Mouse (Mus musculus) neutrophil, adult 5-6 weeks (primary cell): ENCODE data around the gene Apbb2. TPM values are rescaled to one million over a fixed set of nuclear protein-coding genes. Genes with fewer than 3 reads are reported as not detected.
A peak's percentile ranks its signal among the peaks of the same experiment; 100 is the strongest.

Experiments
- ATAC-seq: fragments of 151-379, 151-347 bp; 2 replicates; pipeline ENCODE4 v1.8.0; 2017; ENCODE audit warnings: mild to moderate bottlenecking, moderate TSS enrichment; ENCODE audit not compliant: insufficient number of reproducible peaks, poor library complexity, low FRiP score, severe bottlenecking; ENCODE audit errors: extremely low read depth
- total RNA-seq: library from RNA; stranded (forward); fragments of 200-1000 nt; gene quantifications from 2 replicates; pipeline ENCODE4 v1.2.3, GENCODE M21; 2017

Gene Apbb2
- total RNA-seq: 0.35 and 2.1 TPM in 2 replicates

GRCm38 (mm10) chr5:66618597-66618996 lies at the start of gene Apbb2:
Apbb2 (minus strand) TSS chr5:66618784.
- ATAC-seq: peak; percentile 48; the same call in 1 of the 2 replicates

DNA sequence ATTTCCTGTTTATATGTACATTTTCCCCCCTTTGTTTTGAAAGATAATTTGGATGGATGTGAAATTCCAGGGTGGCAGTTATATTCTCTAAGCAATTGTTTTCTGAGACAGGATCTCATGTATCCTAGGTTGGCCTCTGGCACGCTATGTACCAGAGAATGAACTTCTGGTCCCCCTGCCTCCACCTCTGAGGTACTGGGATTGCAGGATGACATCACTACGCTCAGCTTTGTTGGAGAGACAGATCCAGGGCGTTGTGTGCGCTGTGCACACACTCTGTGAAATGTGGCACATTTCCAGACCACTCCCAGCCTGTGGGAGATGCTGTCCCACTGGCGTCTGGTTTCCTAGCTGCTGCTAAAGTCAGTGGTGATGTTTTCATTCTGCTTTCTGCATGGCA lies 35.6 kb upstream of the Apbb2 start:
- no peak for ATAC-seq

DNA sequence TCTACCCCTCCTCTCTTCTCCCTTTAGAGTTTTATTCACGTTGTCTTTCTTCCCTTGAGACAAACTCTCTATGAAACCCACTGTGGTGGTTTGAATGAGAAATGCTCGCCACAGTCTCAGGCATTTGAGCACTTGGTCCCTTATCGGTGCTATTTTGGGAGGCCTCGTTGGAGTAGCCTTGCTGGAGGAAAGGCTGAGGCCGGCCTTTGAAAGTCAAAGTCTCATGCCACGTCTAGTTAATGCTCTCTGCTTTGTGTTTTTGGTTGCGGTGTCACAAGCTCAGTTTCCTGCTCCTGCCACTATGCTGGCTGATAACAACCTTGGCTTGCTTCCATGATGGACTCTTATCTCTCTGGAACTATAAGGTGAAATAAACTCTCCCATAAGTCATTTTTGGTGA lies 28.9 kb upstream of the Apbb2 start:
- no peak for ATAC-seq

DNA sequence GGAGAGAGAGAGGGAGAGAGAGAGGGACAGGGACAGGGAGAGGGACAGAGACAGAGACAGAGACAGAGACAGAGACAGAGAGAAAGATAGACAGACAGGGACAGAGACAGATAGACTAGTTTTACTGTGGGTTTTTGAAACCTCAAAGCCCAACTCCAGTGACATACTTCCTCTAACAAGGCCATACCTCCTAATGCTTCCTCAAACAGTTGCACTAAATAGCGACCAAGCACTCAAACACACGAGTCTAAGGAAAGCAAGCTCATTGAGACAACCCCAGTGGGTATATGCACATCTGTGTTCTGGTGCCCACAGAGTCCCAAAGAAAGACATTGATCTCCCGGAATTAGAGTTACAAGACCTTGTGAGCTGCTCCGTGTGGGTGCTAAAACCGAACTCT lies 24.7 kb upstream of the Apbb2 start:
- no peak for ATAC-seq

GRCm38 (mm10) chr5:66642156-66642555 lies 23.6 kb upstream of the Apbb2 start:
- ATAC-seq: no peak

GRCm38 (mm10) chr5:66635459-66636079 lies 17.0 kb upstream of the Apbb2 start:
- no peak for ATAC-seq

- no peak for ATAC-seq
Observed at GRCm38 (mm10) chr5:66627805-66628204, 9.2 kb upstream of the Apbb2 start.

GRCm38 (mm10) chr5:66620191-66620625 lies 1.6 kb upstream of the Apbb2 start:
- ATAC-seq: no peak

GRCm38 (mm10) chr5:66619675-66620074 lies 1.1 kb upstream of the Apbb2 start:
- ATAC-seq: no peak

DNA sequence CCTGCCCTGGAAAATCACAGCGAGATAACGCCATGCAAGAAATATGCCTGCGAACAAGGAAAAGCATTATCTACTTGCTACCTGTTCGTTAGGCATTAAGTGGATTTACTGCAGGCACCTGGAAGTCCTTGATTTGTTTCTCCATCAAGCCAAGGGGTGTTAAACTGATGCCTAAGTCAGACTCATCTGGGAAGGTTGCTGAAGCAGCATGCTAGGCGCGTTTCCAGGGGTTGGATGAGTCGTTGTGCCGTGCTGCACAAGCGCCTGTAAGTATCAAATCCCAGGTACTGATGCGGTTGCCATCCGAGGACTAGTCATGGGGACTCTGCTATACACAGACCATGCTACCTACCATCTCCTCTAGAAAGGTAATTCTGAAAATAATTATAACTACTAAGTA lies 611 bp upstream of the Apbb2 start:
- no peak for ATAC-seq

DNA sequence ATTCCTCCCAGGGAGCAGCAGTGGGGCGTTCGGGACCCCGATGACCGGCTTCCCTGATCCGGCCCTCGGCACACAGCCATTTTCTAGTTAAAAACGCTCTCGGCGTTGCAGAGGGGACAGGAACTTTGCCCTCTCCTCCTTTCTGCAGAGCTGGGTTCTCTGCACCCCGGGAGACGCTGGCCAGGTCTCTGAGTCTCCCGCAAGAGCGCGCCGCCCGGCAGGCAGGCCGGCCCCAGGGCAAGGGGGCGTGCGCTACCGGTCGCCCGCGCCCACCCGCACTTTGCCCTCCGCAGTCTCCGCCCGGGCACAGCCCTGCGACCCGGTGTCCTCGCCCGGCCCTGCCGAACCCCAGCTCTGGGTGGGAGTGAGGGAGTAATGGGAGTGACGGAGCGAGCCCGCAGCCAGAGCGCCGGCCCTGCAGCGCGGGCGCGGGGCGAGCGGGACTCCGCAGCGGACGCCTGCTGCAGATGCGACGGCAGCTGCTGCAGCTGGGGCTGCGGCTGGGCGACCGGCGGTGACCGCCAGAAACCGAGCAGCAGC lies 593 bp downstream of the Apbb2 start:
- ATAC-seq: no peak

- ATAC-seq: no peak
Observed at GRCm38 (mm10) chr5:66614940-66615339, 3.6 kb downstream of the Apbb2 start.

- ATAC-seq: no peak
Observed at GRCm38 (mm10) chr5:66613725-66614124, 4.9 kb downstream of the Apbb2 start.

DNA sequence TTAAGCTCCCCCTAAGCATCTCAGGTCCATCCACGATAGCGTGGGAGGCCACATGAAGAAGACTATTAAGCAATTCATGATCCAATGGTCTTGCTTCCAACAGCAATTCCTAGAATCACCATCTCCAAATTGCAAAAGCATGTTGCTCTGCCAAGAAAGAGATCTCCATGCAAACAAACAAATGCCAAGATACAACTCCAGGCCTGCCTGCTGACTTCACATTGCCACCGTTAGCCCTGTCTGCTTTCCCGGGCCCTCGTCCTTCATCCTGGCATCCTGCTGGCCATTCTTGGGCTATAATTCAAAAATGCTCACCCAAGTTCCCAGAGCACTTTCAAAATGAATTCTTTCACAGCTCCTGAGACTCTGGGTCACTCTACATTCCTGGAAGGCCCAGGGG lies 5.6 kb downstream of the Apbb2 start:
- no peak for ATAC-seq

DNA sequence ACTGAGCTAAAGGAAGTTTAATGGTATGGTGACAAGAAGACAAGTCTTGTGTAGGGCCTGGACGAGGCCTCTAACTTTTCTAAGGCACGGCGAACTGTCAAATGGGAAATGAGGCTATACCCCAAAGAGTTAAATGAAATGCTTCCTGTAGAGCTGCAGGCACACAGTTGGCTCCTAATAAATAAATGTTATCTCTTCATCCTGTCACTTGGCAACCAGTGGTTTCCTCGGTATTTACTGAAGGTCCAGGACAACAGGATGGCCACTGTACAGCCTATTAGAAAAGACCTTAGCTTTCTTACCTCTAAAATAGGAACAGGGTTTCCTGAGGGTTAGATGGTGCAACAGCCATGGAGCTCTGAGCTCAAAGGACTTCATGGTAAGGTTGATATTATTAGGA lies 6.7 kb downstream of the Apbb2 start:
- no peak for ATAC-seq

DNA sequence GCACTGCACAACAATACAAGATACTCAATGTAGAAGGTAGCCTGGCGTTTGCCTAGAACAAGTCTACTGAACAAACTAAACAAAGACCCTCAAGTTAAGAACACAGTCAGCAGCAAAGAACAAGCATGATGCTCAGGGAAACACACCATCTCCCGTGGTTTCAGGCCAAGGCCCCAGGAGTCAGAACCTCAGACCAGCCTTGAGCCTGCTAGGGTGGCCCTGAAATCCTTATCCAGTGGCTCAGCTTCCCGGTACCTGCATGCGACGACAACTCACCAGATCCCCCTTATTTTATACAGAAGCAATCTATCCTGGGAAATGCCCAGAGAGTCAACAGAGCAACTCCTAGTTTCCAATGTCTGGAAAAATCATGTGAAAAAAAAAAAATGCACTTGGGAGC lies 7.2 kb downstream of the Apbb2 start:
- no peak for ATAC-seq

DNA sequence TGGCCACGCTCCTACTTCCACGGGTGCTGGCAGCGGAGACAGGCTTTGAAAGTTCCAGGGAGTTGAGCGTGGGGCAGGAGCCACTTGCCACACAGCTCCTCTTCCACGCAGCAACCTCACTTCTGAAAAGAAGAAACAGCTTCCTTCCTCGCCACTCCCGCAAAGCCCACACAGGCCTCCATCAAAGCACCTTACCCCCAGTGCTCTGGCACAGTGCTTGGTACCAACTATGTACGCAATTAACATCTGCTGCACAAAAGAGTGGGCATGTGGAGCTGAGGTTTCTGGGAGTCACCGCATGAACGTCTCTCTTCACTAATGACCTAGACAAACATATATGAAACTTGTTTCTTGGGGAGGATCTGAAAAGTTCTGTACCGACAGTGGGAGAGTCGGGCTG lies 8.3 kb downstream of the Apbb2 start:
- no peak for ATAC-seq

- ATAC-seq: no peak
Observed at GRCm38 (mm10) chr5:66609306-66609705, 9.3 kb downstream of the Apbb2 start.

DNA sequence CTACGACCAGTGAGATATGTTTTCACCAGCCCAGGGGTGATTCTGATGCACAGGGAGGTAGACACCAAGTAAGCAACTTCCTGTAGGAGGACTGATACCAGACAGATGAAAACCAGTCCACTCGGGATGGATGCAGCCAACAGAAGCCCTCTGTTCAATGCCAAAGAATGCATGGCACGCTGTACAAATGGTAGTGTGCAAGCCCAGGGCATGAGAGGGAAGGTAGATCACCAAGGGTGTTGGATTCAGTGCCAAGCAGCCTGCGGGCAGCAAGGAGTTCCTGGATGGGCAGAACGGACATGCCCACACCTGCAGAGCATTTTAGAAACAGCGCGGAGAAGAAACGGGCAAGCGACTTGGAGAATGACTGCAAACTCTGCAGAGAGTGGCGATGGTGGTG lies 10.8 kb downstream of the Apbb2 start:
- ATAC-seq: no peak

GRCm38 (mm10) chr5:66607201-66607600 lies 11.4 kb downstream of the Apbb2 start:
- ATAC-seq: no peak

DNA sequence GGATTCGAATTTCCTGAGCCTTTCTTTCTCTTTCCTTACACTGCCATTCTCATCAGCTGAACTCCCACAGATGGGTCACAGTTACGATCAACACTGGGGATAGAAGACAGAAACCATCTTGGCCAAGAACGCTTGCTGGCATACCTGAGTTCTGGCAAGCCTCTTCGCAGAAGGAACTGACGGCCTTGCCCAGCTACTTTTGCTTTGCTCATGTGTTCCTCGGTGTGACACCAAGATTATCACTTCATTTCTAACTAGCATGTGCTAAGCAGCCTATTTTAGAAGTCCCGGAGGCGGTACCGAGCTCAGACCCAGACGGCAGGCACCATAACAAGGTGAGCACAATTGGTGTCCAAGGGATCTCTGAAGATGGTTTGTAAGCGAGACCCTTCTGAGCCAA lies 12.9 kb downstream of the Apbb2 start:
- ATAC-seq: no peak
